Mouse (Mus musculus) hindbrain, postnatal 0 days (tissue): ENCODE measurements around the gene Kcnmb3. TPM values are rescaled to one million over a fixed set of nuclear protein-coding genes. Genes with fewer than 3 reads are reported as not detected.

Source experiments
- ATAC-seq: fragments of 200-750 bp; cut with Nextera tagmentation; 2 replicates; pipeline ENCODE4 v1.8.0; 2017; ENCODE audit warnings: mild to moderate bottlenecking, moderate TSS enrichment, moderate library complexity
- DNase-seq: peaks from one replicate; pipeline ENCODE4 v3.0.0-alpha.2; 2015; ENCODE audit warnings: low spot score
- H3K27ac ChIP-seq: fragments of 300-500 bp; sonication (generic); 2 replicates; pipeline ENCODE4 v1.5.1; 2014; ENCODE audit warnings: mild to moderate bottlenecking
- H3K27me3 ChIP-seq: fragments of 300-500 bp; sonication (generic); 2 replicates; pipeline ENCODE4 v1.6.1; 2014; ENCODE audit warnings: low read length, mixed read lengths; ENCODE audit not compliant: insufficient read depth
- H3K36me3 ChIP-seq: fragments of 300-500 bp; sonication (generic); 2 replicates; pipeline ENCODE4 v1.6.1; 2014; ENCODE audit warnings: low read length, mixed read lengths; ENCODE audit not compliant: insufficient read depth
- H3K4me1 ChIP-seq: fragments of 300-500 bp; sonication (generic); 2 replicates; pipeline ENCODE4 v1.6.1; 2014; ENCODE audit warnings: antibody characterized with exemption, low read length, mixed read lengths; ENCODE audit not compliant: insufficient read depth
- H3K4me2 ChIP-seq: fragments of 300-500 bp; sonication (generic); 2 replicates; pipeline ENCODE4 v1.6.1; 2014; ENCODE audit warnings: low read depth, mild to moderate bottlenecking, low read length, moderate library complexity, mixed read lengths
- H3K4me3 ChIP-seq: fragments of 300-500 bp; sonication (generic); 2 replicates; pipeline ENCODE4 v1.5.1; 2014; ENCODE audit warnings: low read length
- H3K9ac ChIP-seq: fragments of 300-500 bp; sonication (generic); replicated peaks from 2 replicates; pipeline ENCODE4 v1.6.1; 2014; ENCODE audit warnings: mild to moderate bottlenecking, low read length, moderate library complexity, mixed read lengths
- H3K9me3 ChIP-seq: fragments of 300-500 bp; sonication (generic); 2 replicates; pipeline ENCODE4 v1.6.1; 2016; ENCODE audit warnings: low read length, mixed read lengths
- CTCF ChIP-seq: IDR thresholded peaks from 2 replicates; pipeline ENCODE4 v1.5.1; 2016; ENCODE audit warnings: antibody characterized with exemption, control low read depth, low read depth
- WGBS: fragments of 180-500 bp; shearing (Covaris S2); extraction: QIAGEN DNeasy Blood & Tissue Kit; methylation state at CpG from one replicate; pipeline ENCODE4 v1.1.7; 2014; 5-methylcytosine and 5-hydroxymethylcytosine counted together
- polyA plus RNA-seq: library from polyadenylated mRNA; unstranded; fragments of >200 nt; fragmentation: Nextera tagmentation; extraction: Ambion mirVana; gene quantifications from 2 replicates; pipeline ENCODE4 v1.2.1, GENCODE M21; 2015
- total RNA-seq: library from RNA; depleted of rRNA; stranded (reverse); fragments of >200 nt; gene quantifications from 2 replicates; pipeline ENCODE4 v1.2.3, GENCODE M21; 2014; rRNA removed

Kcnmb3 gene
- total RNA-seq = not detected in 2 replicates
- 0.10 TPM in 1 of 2 replicates, not detected in the other for polyA plus RNA-seq

DNA sequence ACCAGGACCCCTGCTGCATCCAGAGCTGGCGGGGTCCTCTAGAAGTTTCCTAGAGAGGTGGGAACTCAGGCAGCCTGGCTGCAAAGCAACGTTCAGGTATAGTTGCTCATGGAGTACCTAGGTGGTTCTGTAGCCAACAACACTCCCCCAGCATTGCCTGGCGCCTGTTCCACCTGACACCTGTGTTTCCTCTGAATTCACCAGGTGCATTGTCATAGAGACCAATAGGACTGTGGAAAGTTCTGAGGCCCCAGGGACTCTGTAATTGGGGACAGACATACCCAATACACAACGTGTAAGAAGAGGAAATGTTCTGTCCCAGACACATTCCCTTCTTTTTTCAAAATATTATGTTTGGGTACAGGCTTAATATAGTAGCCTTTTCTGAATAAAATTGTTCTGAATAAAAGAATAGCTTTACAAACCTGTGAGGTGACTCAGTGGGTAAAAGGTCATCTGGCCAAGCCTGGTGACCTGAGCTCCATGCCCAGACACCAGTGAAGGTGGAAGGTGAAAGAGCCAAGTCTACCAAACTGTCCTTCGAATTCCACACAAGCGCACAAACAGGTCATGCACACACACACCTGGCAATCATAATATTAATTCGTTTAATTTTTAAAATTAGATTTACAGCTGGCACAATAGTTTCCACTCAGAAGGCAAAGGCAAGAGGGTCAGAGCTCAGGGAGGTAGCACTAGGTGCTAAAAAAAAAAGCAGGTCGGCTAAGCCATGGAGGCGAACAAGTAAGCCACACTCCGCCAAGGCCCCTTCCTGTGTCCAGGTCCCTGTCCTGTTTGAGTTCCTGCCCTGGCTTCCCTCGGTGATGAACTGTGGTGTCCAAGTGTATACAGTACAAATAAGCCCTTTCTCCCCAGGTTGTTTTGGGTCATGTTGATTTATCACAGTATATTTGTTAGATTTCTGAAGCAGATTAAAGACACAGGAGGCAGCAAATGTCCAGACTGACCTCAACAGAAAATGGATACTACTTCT, at the start of gene Kcnmb3:
Kcnmb3 (minus strand) TSS at position 135 of the 994 bp plus-strand sequence.
- ATAC-seq (no peak), DNase-seq (no peak)
- TF ChIP-seq CTCF = no peak
- Histone ChIP-seq H3K27ac (no peak within 1 kb of the TSS), H3K36me3 (no peaks in the 10 kb centered on the region), H3K9ac (no peak within 1 kb of the TSS), H3K4me3 (no peak within 1 kb of the TSS), H3K27me3 (no peaks in the 10 kb centered on the region), H3K9me3 (no peaks in the 10 kb centered on the region), H3K4me1 (0 out of 2 replicates have a peak, but pooled peaks cover 4% of the 10 kb centered on the region), H3K4me2 (no peak within 1 kb of the TSS)
- 82% methylated on average over 11 of the region's 11 CpGs for WGBS

- Histone ChIP-seq H3K4me1 (no peaks in the 10 kb centered on the region), H3K9ac (no peak overlapping the region), H3K9me3 (no peaks in the 10 kb centered on the region), H3K4me3 (no peak overlapping the region), H3K4me2 (no peak overlapping the region), H3K27me3 (no peaks in the 10 kb centered on the region), H3K36me3 (peaks cover 29% of the 10 kb centered on the region; the same call in 1 of the 2 replicates), H3K27ac (peak overlapping the region; percentile 60)
- DNase-seq (no peak), ATAC-seq (no peak)
- WGBS = 97% methylated on average over 5 of the region's 5 CpGs
- TF ChIP-seq CTCF = no peak
Measured at GRCm38 (mm10) chr3:32538091-32538490, 46.1 kb upstream of the Kcnmb3 start.

GRCm38 (mm10) chr3:32537556-32537955, 45.5 kb upstream of the Kcnmb3 start:
- ATAC-seq = peak; percentile 92
- TF ChIP-seq CTCF = no peak
- peaks cover 24% of the 10 kb centered on the region; the same call in 1 of the 2 replicates for H3K36me3 ChIP-seq
- no peaks in the 10 kb centered on the region for H3K4me1 ChIP-seq
- peak; percentile 77 for DNase-seq
- 22% methylated on average over 1 of the region's 1 CpGs for WGBS
- no peaks in the 10 kb centered on the region for H3K27me3 ChIP-seq
- no peak overlapping the region for H3K4me3 ChIP-seq
- peak overlapping the region; percentile 60 for H3K27ac ChIP-seq
- H3K9ac ChIP-seq = no peak overlapping the region
- no peaks in the 10 kb centered on the region for H3K9me3 ChIP-seq
- no peak overlapping the region for H3K4me2 ChIP-seq

GRCm38 (mm10) chr3:32535692-32536091, 43.7 kb upstream of the Kcnmb3 start:
- H3K9ac ChIP-seq = no peak overlapping the region
- DNase-seq (no peak), ATAC-seq (no peak)
- no peak overlapping the region for H3K4me2 ChIP-seq
- H3K27me3 ChIP-seq = no peaks in the 10 kb centered on the region
- 86% methylated on average over 1 of the region's 1 CpGs for WGBS
- H3K9me3 ChIP-seq = no peaks in the 10 kb centered on the region
- no peak for TF ChIP-seq CTCF
- peaks cover 23% of the 10 kb centered on the region; the same call in 1 of the 2 replicates for H3K36me3 ChIP-seq
- H3K27ac ChIP-seq = no peak overlapping the region
- 0 out of 2 replicates have a peak, but pooled peaks cover 2% of the 10 kb centered on the region for H3K4me1 ChIP-seq
- no peak overlapping the region for H3K4me3 ChIP-seq

DNA sequence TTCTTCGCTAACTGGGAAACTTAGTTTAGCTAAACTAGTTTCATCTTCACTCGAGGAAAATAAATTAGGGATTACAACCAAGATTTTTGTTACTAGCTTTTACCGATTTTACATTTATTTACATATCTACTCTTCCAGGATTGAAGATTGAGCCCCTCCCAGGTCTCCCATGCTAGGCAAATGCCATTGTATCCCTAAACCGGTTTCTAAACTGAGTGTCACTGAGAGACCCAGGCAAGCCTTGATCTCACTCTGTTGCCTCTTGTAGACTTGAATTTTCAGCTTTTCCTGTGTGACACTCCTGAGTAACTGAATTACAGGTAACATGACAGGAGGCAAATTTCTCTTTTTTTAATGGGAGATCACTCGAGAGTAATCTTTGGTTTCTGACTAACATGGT, 38.0 kb upstream of the Kcnmb3 start:
- no peaks in the 10 kb centered on the region for H3K27me3 ChIP-seq
- H3K27ac ChIP-seq = no peak overlapping the region
- 0 out of 2 replicates have a peak, but pooled peaks cover 2% of the 10 kb centered on the region for H3K4me1 ChIP-seq
- H3K4me3 ChIP-seq = peak overlapping the region; percentile 95
- ATAC-seq (no peak), DNase-seq (no peak)
- peak overlapping the region; percentile 81 for H3K9ac ChIP-seq
- no peaks in the 10 kb centered on the region for H3K9me3 ChIP-seq
- WGBS = 11% methylated on average over 5 of the region's 5 CpGs
- H3K4me2 ChIP-seq = peak overlapping the region; percentile 73
- no peak for TF ChIP-seq CTCF
- peaks cover 10% of the 10 kb centered on the region; the same call in 1 of the 2 replicates for H3K36me3 ChIP-seq

GRCm38 (mm10) chr3:32529303-32529898, 37.4 kb upstream of the Kcnmb3 start, which contains the start of gene Mfn1:
Gene Mfn1 (plus strand): TSS chr3:32529465.
- peaks cover 3% of the 10 kb centered on the region; the same call in 1 of the 2 replicates for H3K36me3 ChIP-seq
- 0 out of 2 replicates have a peak, but pooled peaks cover 2% of the 10 kb centered on the region for H3K4me1 ChIP-seq
- H3K27me3 ChIP-seq = no peaks in the 10 kb centered on the region
- peak within 1 kb of the TSS; percentile 74 for H3K27ac ChIP-seq
- peak within 1 kb of the TSS; percentile 81 for H3K9ac ChIP-seq
- peak within 1 kb of the TSS; percentile 73 for H3K4me2 ChIP-seq
- peak within 1 kb of the TSS; percentile 95 for H3K4me3 ChIP-seq
- ATAC-seq (peak; percentile 100), DNase-seq (peak; percentile 97)
- no peaks in the 10 kb centered on the region for H3K9me3 ChIP-seq
- WGBS = under 1% methylated on average over 46 of the region's 47 CpGs
- 0 out of 2 replicates have a peak, but pooled peaks have one; percentile 29 for TF ChIP-seq CTCF
